ENCODE assay signal across 37 mouse cellular contexts in genomic region chr8:75476756-75477155, GRCm38 (mm10). TPM values are rescaled to one million over a fixed set of nuclear protein-coding genes. Genes with fewer than 3 reads are reported as not detected.
DNase-seq lines count a peak whose midpoint lies in the region; ATAC-seq and TF ChIP-seq lines count a peak whose summit lies in the region.
"Had no signal": no experiment of that assay in that cellular context is flagged by ENCODE, and none has a peak within 500 bp of the region (broad histone marks: within the 10 kb centered on the region; RNA-seq: fewer than 3 reads in every experiment).

No protein-coding gene starts in this region.

- ATAC-seq in hindbrain, postnatal 0 days, result no peak
- no peak for ATAC-seq in hindbrain, embryonic 12.5 days (ENCODE audit: low FRiP score)
- ATAC-seq in heart, embryonic 11.5 days (replicated peaks; ENCODE audit: insufficient number of reproducible peaks, low FRiP score, low TSS enrichment), result no peak
- ATAC-seq: lung, postnatal 0 days; midbrain, embryonic 13.5 days had no signal

- TF ChIP-seq POLR2A in brain, embryonic 14.5 days (IDR thresholded peaks at IDR 0.05; ENCODE audit: borderline replicate concordance, extremely low read depth, insufficient read depth, insufficient read length, poor library complexity, severe bottlenecking), result no peak

- no peak overlapping the region for H3K27ac ChIP-seq in hindbrain, postnatal 0 days
- H3K27ac ChIP-seq in hindbrain, embryonic 12.5 days, result no peak overlapping the region
- no peak overlapping the region for H3K27ac ChIP-seq in heart, embryonic 11.5 days (ENCODE audit: low read depth, low read length)
- H3K27ac ChIP-seq: embryonic facial prominence, embryonic 13.5 days; forebrain, embryonic 12.5 days; heart, adult 2 months; heart, embryonic 13.5 days; hindbrain, embryonic 15.5 days; kidney, postnatal 0 days; limb, embryonic 15.5 days; liver, embryonic 13.5 days; midbrain, embryonic 13.5 days had no signal

- no peaks in the 10 kb centered on the region for H3K4me1 ChIP-seq in hindbrain, postnatal 0 days (ENCODE audit: insufficient read depth, low read length)
- H3K4me1 ChIP-seq in hindbrain, embryonic 12.5 days, result no peaks in the 10 kb centered on the region
- no peaks in the 10 kb centered on the region for H3K4me1 ChIP-seq in heart, embryonic 11.5 days (ENCODE audit: control insufficient read depth, insufficient read depth, low read length)
- H3K4me1 ChIP-seq: embryonic facial prominence, embryonic 13.5 days; forebrain, embryonic 12.5 days; heart, embryonic 13.5 days; hindbrain, embryonic 15.5 days; limb, embryonic 15.5 days; liver, embryonic 13.5 days; megakaryocyte, embryonic 14.5 days; midbrain, embryonic 13.5 days had no signal

- H3K27me3 ChIP-seq in hindbrain, postnatal 0 days (ENCODE audit: insufficient read depth, low read length), result no peaks in the 10 kb centered on the region
- no peaks in the 10 kb centered on the region for H3K27me3 ChIP-seq in hindbrain, embryonic 12.5 days
- no peaks in the 10 kb centered on the region for H3K27me3 ChIP-seq in heart, embryonic 11.5 days (ENCODE audit: control insufficient read depth, insufficient read depth, low read length)
- H3K27me3 ChIP-seq: embryonic facial prominence, embryonic 13.5 days; forebrain, embryonic 12.5 days; heart, embryonic 13.5 days; hindbrain, embryonic 15.5 days; limb, embryonic 15.5 days; liver, embryonic 13.5 days; megakaryocyte, embryonic 14.5 days; midbrain, embryonic 13.5 days had no signal

- H3K9ac ChIP-seq in hindbrain, postnatal 0 days (replicated peaks; ENCODE audit: low read length), result no peak overlapping the region
- H3K9ac ChIP-seq in hindbrain, embryonic 12.5 days, result no peak overlapping the region
- no peak overlapping the region for H3K9ac ChIP-seq in heart, embryonic 11.5 days (ENCODE audit: low read depth, low read length)
- H3K9ac ChIP-seq: embryonic facial prominence, embryonic 13.5 days; forebrain, embryonic 12.5 days; heart, embryonic 13.5 days; hindbrain, embryonic 15.5 days; limb, embryonic 15.5 days; liver, embryonic 13.5 days; midbrain, embryonic 13.5 days had no signal

- no peaks in the 10 kb centered on the region for H3K9me3 ChIP-seq in hindbrain, postnatal 0 days (ENCODE audit: low read length)
- H3K9me3 ChIP-seq in hindbrain, embryonic 12.5 days (replicated peaks), result no peaks in the 10 kb centered on the region
- no peaks in the 10 kb centered on the region for H3K9me3 ChIP-seq in heart, embryonic 11.5 days (replicated peaks; ENCODE audit: control insufficient read depth, low read length)
- H3K9me3 ChIP-seq: embryonic facial prominence, embryonic 13.5 days; forebrain, embryonic 12.5 days; heart, embryonic 13.5 days; hindbrain, embryonic 15.5 days; limb, embryonic 15.5 days; liver, embryonic 13.5 days; midbrain, embryonic 13.5 days had no signal

- peak; percentile 46 to 53 for DNase-seq in cerebellum, postnatal 10 days
- DNase-seq in cerebellum, adult 8-10 months, result no peak
- DNase-seq in hindbrain, postnatal 0 days (ENCODE audit: low spot score), result peak; percentile 10
- DNase-seq in brain, embryonic 14.5 days (ENCODE audit: low read depth), result peak; percentile 12
- DNase-seq in layer of hippocampus, adult 9-10 months (ENCODE audit: low spot score), result peak; percentile 17
- no peak for DNase-seq in natural killer cell, adult 2 months (ENCODE audit: low spot score in 2 of 2)
- DNase-seq: adrenal gland, adult 8-10 months; cerebellum, adult 2 months; heart, adult 2 months; heart, postnatal 10 days; kidney, adult 2 months; liver, embryonic 13.5 days; lung, adult 18-20 months; lung, postnatal 4 days; right cerebral cortex, adult 18-20 months; spleen, adult 18-20 months; thymus, adult 18-20 months; thymus, postnatal 36 days had no signal

- 69% methylated on average over 1 of the region's 1 CpGs for WGBS in hindbrain, postnatal 0 days
- 91% methylated on average over 1 of the region's 1 CpGs for WGBS in hindbrain, embryonic 12.5 days
- WGBS in heart, embryonic 11.5 days (ENCODE audit: insufficient replicate concordance), result 84% methylated on average over 1 of the region's 1 CpGs

- no peaks in the 10 kb centered on the region for H3K36me3 ChIP-seq in hindbrain, postnatal 0 days (ENCODE audit: insufficient read depth, low read length)
- no peaks in the 10 kb centered on the region for H3K36me3 ChIP-seq in hindbrain, embryonic 12.5 days
- no peaks in the 10 kb centered on the region for H3K36me3 ChIP-seq in heart, embryonic 11.5 days (ENCODE audit: control insufficient read depth, insufficient read depth, low read length)
- H3K36me3 ChIP-seq: embryonic facial prominence, embryonic 13.5 days; forebrain, embryonic 12.5 days; G1E; heart, embryonic 13.5 days; hindbrain, embryonic 15.5 days; limb, embryonic 15.5 days; liver, embryonic 13.5 days; midbrain, embryonic 13.5 days had no signal

- no peak overlapping the region for H3K4me2 ChIP-seq in hindbrain, postnatal 0 days (ENCODE audit: low read depth, low read length)
- H3K4me2 ChIP-seq in hindbrain, embryonic 12.5 days (replicated peaks), result no peak overlapping the region
- H3K4me2 ChIP-seq in heart, embryonic 11.5 days, result no peak overlapping the region
- H3K4me2 ChIP-seq: embryonic facial prominence, embryonic 13.5 days; forebrain, embryonic 12.5 days; heart, embryonic 13.5 days; hindbrain, embryonic 15.5 days; limb, embryonic 15.5 days; liver, embryonic 13.5 days; midbrain, embryonic 13.5 days had no signal

- TF ChIP-seq CTCF in hindbrain, postnatal 0 days (IDR thresholded peaks at IDR 0.05; ENCODE audit: low read depth), result no peak
- no peak for TF ChIP-seq CTCF in brain, embryonic 14.5 days (IDR thresholded peaks at IDR 0.05; ENCODE audit: borderline replicate concordance, extremely low read depth, insufficient read depth, insufficient read length)

- no peak overlapping the region for H3K4me3 ChIP-seq in hindbrain, postnatal 0 days (ENCODE audit: low read length)
- no peak overlapping the region for H3K4me3 ChIP-seq in hindbrain, embryonic 12.5 days
- H3K4me3 ChIP-seq in heart, embryonic 11.5 days (ENCODE audit: low read depth, low read length), result no peak overlapping the region
- H3K4me3 ChIP-seq: embryonic facial prominence, embryonic 13.5 days; forebrain, embryonic 12.5 days; heart, adult 2 months; heart, embryonic 13.5 days; hindbrain, embryonic 15.5 days; limb, embryonic 15.5 days; liver, embryonic 13.5 days; megakaryocyte, embryonic 14.5 days; midbrain, embryonic 13.5 days had no signal

RNA-seq across cellular contexts. Expression of gene Iqcm, which starts 28.3 kb away (rescaled TPM):
- 0.16 TPM in 1 of 2 replicates, not detected in the other for total RNA-seq in hindbrain, postnatal 0 days (2014; rRNA removed)
- 0.18 and 0.21 TPM in 2 replicates for polyA plus RNA-seq in hindbrain, postnatal 0 days (2015; fragmentation: Nextera tagmentation; extraction: Ambion mirVana)
- polyA plus RNA-seq in hindbrain, embryonic 12.5 days (2016; fragmentation: Nextera tagmentation; extraction: Ambion mirVana), result 0.10 TPM in 1 of 2 replicates, not detected in the other
- polyA plus RNA-seq in brain, embryonic 14.5 days (2012; rRNA removed), result 0.08 TPM in 1 of 2 replicates, not detected in the other
- not detected in 2 replicates for polyA plus RNA-seq in heart, embryonic 11.5 days (2014; fragmentation: Nextera tagmentation; extraction: Ambion mirVana)
- total RNA-seq: adrenal gland, adult 8-10 months; G1E; gastrocnemius, postnatal 4 days; heart, adult 2 months; heart, postnatal 10 days; hematopoietic stem cell, adult 5-6 weeks; neutrophil, adult 5-6 weeks had no signal
- polyA plus RNA-seq: cerebellum, adult 2 months; embryonic facial prominence, embryonic 13.5 days; forebrain, embryonic 12.5 days; G1E; heart, adult 2 months; heart, embryonic 13.5 days; intestine, embryonic 14.5 days; kidney, adult 2 months; kidney, postnatal 0 days; large intestine, adult 2 months; limb, embryonic 15.5 days; liver, embryonic 13.5 days; midbrain, embryonic 13.5 days; neural tube, embryonic 11.5 days; stomach, embryonic 16.5 days had no signal

Comparison
In these comparisons a context has a peak if more than half of its experiments do, and no peak if none do; other contexts are left out.
1. DNase-seq: peak in cerebellum, postnatal 10 days (2 of 2), hindbrain, postnatal 0 days (single experiment), brain, embryonic 14.5 days (single experiment) and layer of hippocampus, adult 9-10 months (single experiment); none in cerebellum, adult 8-10 months (single experiment) and natural killer cell, adult 2 months (0 of 2).